ENCODE assay signal across 17 mouse cellular contexts in genomic region chr5:43989017-43989416, GRCm38 (mm10). TPM values are rescaled to one million over a fixed set of nuclear protein-coding genes. Genes with fewer than 3 reads are reported as not detected.
DNase-seq lines count a peak whose midpoint lies in the region; ATAC-seq and TF ChIP-seq lines count a peak whose summit lies in the region.
"Had no signal": no experiment of that assay in that cellular context is flagged by ENCODE, and none has a peak within 500 bp of the region (broad histone marks: within the 10 kb centered on the region; RNA-seq: fewer than 3 reads in every experiment).

No protein-coding gene starts in this region.

- H3K4me3 ChIP-seq in left cerebral cortex, adult 2 months = no peak overlapping the region
- peak overlapping the region; percentile 66; the same call in 1 of the 2 replicates for H3K4me3 ChIP-seq in testis, adult 2 months (ENCODE audit: control insufficient read depth, low read depth, low read length)
- H3K4me3 ChIP-seq in small intestine, adult 2 months (ENCODE audit: low read depth, low read length) = no peak overlapping the region
- H3K4me3 ChIP-seq: embryonic facial prominence, embryonic 12.5 days; limb, embryonic 15.5 days; megakaryocyte, embryonic 14.5 days had no signal

- no peaks in the 10 kb centered on the region for H3K36me3 ChIP-seq in testis, adult 2 months (ENCODE audit: control insufficient read depth, insufficient read depth, low read length)
- H3K36me3 ChIP-seq in small intestine, adult 2 months (ENCODE audit: control insufficient read depth, insufficient read depth, low read length) = no peaks in the 10 kb centered on the region
- H3K36me3 ChIP-seq: embryonic facial prominence, embryonic 12.5 days; G1E; limb, embryonic 15.5 days had no signal

- DNase-seq in CD4-positive, CD25-positive, alpha-beta regulatory T cell, adult 2 months (ENCODE audit: low read depth, low spot score) = peak; percentile 18
- no peak for DNase-seq in left cerebral cortex, adult 2 months (ENCODE audit: extremely low spot score in 1 of 2, low spot score in 2 of 2)
- DNase-seq in left cerebral cortex, postnatal 25 days (ENCODE audit: low spot score in 2 of 2) = no peak
- DNase-seq in testis, postnatal 14 days (ENCODE audit: low spot score) = no peak
- DNase-seq in cerebellum, adult 8-10 months = no peak
- DNase-seq: adrenal gland, postnatal 25 days; cerebellum, postnatal 36 days; heart, adult 11 months; heart, postnatal 10 days had no signal

- H3K27me3 ChIP-seq in testis, adult 2 months (ENCODE audit: control insufficient read depth, insufficient read depth, low read length) = no peaks in the 10 kb centered on the region
- no peaks in the 10 kb centered on the region for H3K27me3 ChIP-seq in small intestine, adult 2 months (ENCODE audit: control insufficient read depth, insufficient read depth, low read length)
- H3K27me3 ChIP-seq: embryonic facial prominence, embryonic 12.5 days; limb, embryonic 15.5 days had no signal

- intact Hi-C loops in left cerebral cortex, adult 2 months (cut with DNase I) = no loop called here
- intact Hi-C loops in left cerebral cortex, postnatal 25 days (cut with DNase I) = loop anchor here (5.0 kb wide), 1 partner anchor 147 kb away; no protein-coding TSS in a partner anchor

- peak; percentile 2 for TF ChIP-seq CTCF in left cerebral cortex, adult 2 months (IDR thresholded peaks at IDR 0.05)
- no peak for TF ChIP-seq CTCF in testis, adult 2 months (IDR thresholded peaks at IDR 0.05; ENCODE audit: control insufficient read depth, insufficient read depth, insufficient replicate concordance, low read depth, low read length)
- TF ChIP-seq CTCF in small intestine, adult 2 months (IDR thresholded peaks at IDR 0.05; ENCODE audit: extremely low read depth, insufficient read length, insufficient replicate concordance, low read depth, low read length) = peak; percentile 56; the same call in 1 of the 2 replicates

- H3K27ac ChIP-seq in left cerebral cortex, adult 2 months = no peak overlapping the region
- no peak overlapping the region for H3K27ac ChIP-seq in testis, adult 2 months (ENCODE audit: control insufficient read depth, insufficient read depth, low read depth, low read length)
- H3K27ac ChIP-seq in small intestine, adult 2 months (ENCODE audit: insufficient read depth, low read depth, low read length) = no peak overlapping the region
- H3K27ac ChIP-seq: embryonic facial prominence, embryonic 12.5 days; limb, embryonic 15.5 days had no signal

- no peaks in the 10 kb centered on the region; the same call in 1 of the 2 replicates for H3K4me1 ChIP-seq in testis, adult 2 months (ENCODE audit: control insufficient read depth, insufficient read depth, low read length)
- peaks cover 12% of the 10 kb centered on the region; the same call in 1 of the 2 replicates for H3K4me1 ChIP-seq in small intestine, adult 2 months (ENCODE audit: control insufficient read depth, insufficient read depth, insufficient read length, low read length)
- H3K4me1 ChIP-seq: embryonic facial prominence, embryonic 12.5 days; limb, embryonic 15.5 days; megakaryocyte, embryonic 14.5 days had no signal

- WGBS in small intestine, adult 2 months = 31% methylated on average over 5 of the region's 5 CpGs

- ATAC-seq in CD4-positive, CD25-positive, alpha-beta regulatory T cell, adult 4 months = no peak
- ATAC-seq: hindbrain, embryonic 16.5 days had no signal

- no peak for TF ChIP-seq POLR2A in testis, adult 2 months (IDR thresholded peaks at IDR 0.05; ENCODE audit: control insufficient read depth, low read depth, low read length)
- no peak for TF ChIP-seq POLR2A in small intestine, adult 2 months (IDR thresholded peaks at IDR 0.05; ENCODE audit: low read depth, low read length)

RNA-seq across cellular contexts. Expression of gene Fgfbp1, which starts 7.4 kb away (rescaled TPM):
- polyA plus RNA-seq in CD4-positive, CD25-positive, alpha-beta regulatory T cell, adult 4 months (2017; shearing (Covaris generic)) = not detected
- total RNA-seq in left cerebral cortex, adult 2 months (2021) = 1 to 10 TPM; 2.4 to 4.8 TPM
- total RNA-seq in left cerebral cortex, postnatal 25 days (2021) = 1 to 10 TPM; 2.8 to 6.9 TPM
- not detected in 2 replicates for polyA plus RNA-seq in testis, adult 2 months (2012; rRNA removed)
- polyA plus RNA-seq in small intestine, adult 2 months (2012; rRNA removed) = 3.1 and 8.9 TPM in 2 replicates
- total RNA-seq: adrenal gland, postnatal 25 days had no signal
- polyA plus RNA-seq: G1E had no signal
